Mouse (Mus musculus) kidney, adult 2 months (tissue): ENCODE data around the gene Arsa. TPM values are rescaled to one million over a fixed set of nuclear protein-coding genes. Genes with fewer than 3 reads are reported as not detected.
A peak's percentile ranks its signal among the peaks of the same experiment; 100 is the strongest.

Source experiments
- DNase-seq: peaks from one replicate; pipeline ENCODE4 v3.0.0; 2021
- H3K27ac ChIP-seq: fragments of 200-500 bp; 2 replicates; pipeline ENCODE4 v1.5.1; 2012; ENCODE audit warnings: low read depth, low read length, control low read depth, inconsistent platforms; ENCODE audit not compliant: insufficient read depth
- H3K27me3 ChIP-seq: fragments of 200-500 bp; replicated peaks from 2 replicates; pipeline ENCODE4 v1.6.1; 2012; ENCODE audit warnings: mild to moderate bottlenecking, moderate library complexity, low read length, inconsistent platforms; ENCODE audit not compliant: control insufficient read depth, insufficient read depth
- H3K36me3 ChIP-seq: fragments of 200-500 bp; 2 replicates; pipeline ENCODE4 v1.6.1; 2012; ENCODE audit warnings: mild to moderate bottlenecking, moderate library complexity, low read length, inconsistent platforms; ENCODE audit not compliant: control insufficient read depth, insufficient read depth
- H3K4me1 ChIP-seq: fragments of 200-500 bp; 2 replicates; pipeline ENCODE4 v1.6.1; 2011; ENCODE audit warnings: low read length; ENCODE audit not compliant: control insufficient read depth, insufficient read depth
- H3K4me3 ChIP-seq: fragments of 200-500 bp; 2 replicates; pipeline ENCODE4 v1.5.1; 2011; ENCODE audit warnings: mild to moderate bottlenecking, low read depth, low read length, control low read depth; ENCODE audit not compliant: insufficient read depth
- CTCF ChIP-seq: fragments of 200-500 bp; conservative IDR thresholded peaks from 2 replicates; pipeline ENCODE4 v1.5.1; 2011; ENCODE audit warnings: low read depth, mild to moderate bottlenecking, control low read depth, low read length, moderate library complexity, mixed read lengths; ENCODE audit not compliant: insufficient read depth, insufficient read length
- POLR2A ChIP-seq: fragments of 200-500 bp; IDR thresholded peaks from one replicate; pipeline ENCODE4 v1.6.1; 2011; ENCODE audit warnings: low read depth, low read length, control low read depth
- WGBS: fragments of 180-500 bp; shearing (Covaris S2); methylation state at CpG from one replicate; pipeline ENCODE4 v1.1.7; 2018; 5-methylcytosine and 5-hydroxymethylcytosine counted together
- polyA plus RNA-seq: library from polyadenylated mRNA; depleted of rRNA; stranded (reverse); fragments of >200 nt; gene quantifications from 2 replicates; pipeline ENCODE4 v1.2.3, GENCODE M21; 2012; rRNA removed

Gene Arsa
- polyA plus RNA-seq, 1 experiment: 26.0 TPM

- 4% methylated on average over 22 of the region's 22 CpGs for WGBS
- H3K27ac ChIP-seq: no peak overlapping the region
- no peaks in the 10 kb centered on the region for H3K27me3 ChIP-seq
- no peaks in the 10 kb centered on the region for H3K4me1 ChIP-seq
- DNase-seq: no peak
- TF ChIP-seq CTCF (no peak), POLR2A (no peak)
- H3K4me3 ChIP-seq: peak overlapping the region; percentile 83
- no peaks in the 10 kb centered on the region for H3K36me3 ChIP-seq
Observed at GRCm38 (mm10) chr15:89428821-89429351, 48.3 kb downstream of the Arsa start.

GRCm38 (mm10) chr15:89428136-89428790, 49.0 kb downstream of the Arsa start:
- Histone ChIP-seq H3K4me1 (no peaks in the 10 kb centered on the region), H3K27ac (no peak overlapping the region), H3K4me3 (peak overlapping the region; percentile 83), H3K36me3 (no peaks in the 10 kb centered on the region), H3K27me3 (no peaks in the 10 kb centered on the region)
- 88% methylated on average over 19 of the region's 19 CpGs for WGBS
- no peak for DNase-seq
- TF ChIP-seq POLR2A: no peak

GRCm38 (mm10) chr15:89426716-89427115, 50.5 kb downstream of the Arsa start:
- no peak overlapping the region for H3K4me3 ChIP-seq
- no peak overlapping the region for H3K27ac ChIP-seq
- 85% methylated on average over 10 of the region's 10 CpGs for WGBS
- no peaks in the 10 kb centered on the region for H3K36me3 ChIP-seq
- no peak for TF ChIP-seq POLR2A
- no peak for TF ChIP-seq CTCF
- DNase-seq: no peak
- no peaks in the 10 kb centered on the region for H3K4me1 ChIP-seq
- H3K27me3 ChIP-seq: no peaks in the 10 kb centered on the region

- WGBS: 46% methylated on average over 6 of the region's 6 CpGs
- no peaks in the 10 kb centered on the region for H3K4me1 ChIP-seq
- TF ChIP-seq POLR2A (no peak), CTCF (no peak)
- peak; percentile 66 for DNase-seq
- H3K4me3 ChIP-seq: peak within 1 kb of the TSS; percentile 44; the same call in 1 of the 2 replicates
- peak within 1 kb of the TSS; percentile 95 for H3K27ac ChIP-seq
- H3K36me3 ChIP-seq: no peaks in the 10 kb centered on the region
- H3K27me3 ChIP-seq: no peaks in the 10 kb centered on the region
Observed at GRCm38 (mm10) chr15:89425711-89426121, 51.5 kb downstream of the Arsa start, which contains the start of gene Cpt1b. TSS of gene Cpt1b (minus strand) at chr15:89425863.

GRCm38 (mm10) chr15:89424621-89425020, 52.6 kb downstream of the Arsa start:
- Histone ChIP-seq H3K4me1 (no peaks in the 10 kb centered on the region), H3K4me3 (peak overlapping the region; percentile 26; the same call in 1 of the 2 replicates), H3K36me3 (no peaks in the 10 kb centered on the region; the same call in 1 of the 2 replicates), H3K27me3 (no peaks in the 10 kb centered on the region), H3K27ac (peak overlapping the region; percentile 26; the same call in 1 of the 2 replicates)
- TF ChIP-seq POLR2A: no peak
- TF ChIP-seq CTCF: no peak
- no peak for DNase-seq
- WGBS: 88% methylated on average over 8 of the region's 8 CpGs

Other genes starting within 250 kb of the Arsa start
- gene Sbf1, start 162.1 kb downstream of the Arsa start, polyA plus RNA-seq: 174 and 184 TPM in 2 replicates
- gene Adm2, start 154.7 kb downstream of the Arsa start, polyA plus RNA-seq: 12.1 and 13.4 TPM in 2 replicates
- 7,787 and 8,230 TPM in 2 replicates for gene Miox, start 143.0 kb downstream of the Arsa start, polyA plus RNA-seq
- 40.2 and 43.7 TPM in 2 replicates for gene Lmf2, start 121.8 kb downstream of the Arsa start, polyA plus RNA-seq
- gene Ncaph2, start 121.7 kb downstream of the Arsa start, polyA plus RNA-seq: 111 and 124 TPM in 2 replicates
- 59.5 and 65.3 TPM in 2 replicates for gene Sco2, start 103.6 kb downstream of the Arsa start, polyA plus RNA-seq
- 1.8 and 3.1 TPM in 2 replicates for gene Tymp, start 100.4 kb downstream of the Arsa start, polyA plus RNA-seq
- 1.6 and 2.2 TPM in 2 replicates for gene Odf3b, start 98.1 kb downstream of the Arsa start, polyA plus RNA-seq
- gene Klhdc7b, start 92.5 kb downstream of the Arsa start, polyA plus RNA-seq: not detected in 2 replicates
- gene Syce3, start 66.9 kb downstream of the Arsa start, polyA plus RNA-seq: not detected in 2 replicates
- gene Cpt1b, start 51.6 kb downstream of the Arsa start, polyA plus RNA-seq: 55.3 and 64.1 TPM in 2 replicates
- 0.76 and 0.99 TPM in 2 replicates for gene C730034F03Rik, start 47.8 kb downstream of the Arsa start, polyA plus RNA-seq
- gene Gm44502, start 47.7 kb downstream of the Arsa start, polyA plus RNA-seq: 1.1 and 1.5 TPM in 2 replicates
- 58.2 and 62.6 TPM in 2 replicates for gene Chkb, start 47.5 kb downstream of the Arsa start, polyA plus RNA-seq
- 0.29 and 0.59 TPM in 2 replicates for gene Mapk8ip2, start 23.5 kb downstream of the Arsa start, polyA plus RNA-seq
- gene Shank3, start 22.2 kb upstream of the Arsa start, polyA plus RNA-seq: 18.0 and 19.5 TPM in 2 replicates
- gene Acr, start 90.9 kb upstream of the Arsa start, polyA plus RNA-seq: 0.58 and 0.74 TPM in 2 replicates
- gene Rabl2, start 114.5 kb upstream of the Arsa start, polyA plus RNA-seq: 16.9 and 18.1 TPM in 2 replicates